Mouse (Mus musculus): ENCODE data around the gene Stxbp2. TPM values are rescaled to one million over a fixed set of nuclear protein-coding genes. Genes with fewer than 3 reads are reported as not detected.

The Stxbp2 gene
- polyA plus RNA-seq, 1 experiment, result 285 TPM

- no peak overlapping the region for H3K4me3 ChIP-seq (ENCODE audit: insufficient read depth, low read length)
- no peaks in the 10 kb centered on the region for H3K4me1 ChIP-seq (ENCODE audit: control insufficient read depth, insufficient read depth, low read length)
- H3K27ac ChIP-seq (ENCODE audit: insufficient read depth, low read length), result no peak overlapping the region
- TF ChIP-seq CTCF (IDR thresholded peaks at IDR 0.05; ENCODE audit: extremely low read depth, insufficient read depth, low read length), result no peak
- TF ChIP-seq POLR2A (IDR thresholded peaks at IDR 0.05; ENCODE audit: extremely low read depth, insufficient read depth, low read length), result no peak
These were observed 31.5 kb upstream of the Stxbp2 start for GRCm38 (mm10) chr8:3599219-3599618.

- TF ChIP-seq CTCF (IDR thresholded peaks at IDR 0.05; ENCODE audit: extremely low read depth, insufficient read depth, low read length) (no peak), POLR2A (IDR thresholded peaks at IDR 0.05; ENCODE audit: extremely low read depth, insufficient read depth, low read length) (no peak)
- no peaks in the 10 kb centered on the region for H3K4me1 ChIP-seq (ENCODE audit: control insufficient read depth, insufficient read depth, low read length)
- no peak overlapping the region for H3K4me3 ChIP-seq (ENCODE audit: insufficient read depth, low read length)
These were observed 30.4 kb upstream of the Stxbp2 start for GRCm38 (mm10) chr8:3600401-3600800.

GRCm38 (mm10) chr8:3603439-3603838 is 27.3 kb upstream of the Stxbp2 start:
- no peak overlapping the region for H3K27ac ChIP-seq (ENCODE audit: insufficient read depth, low read length)
- no peak overlapping the region for H3K4me3 ChIP-seq (ENCODE audit: insufficient read depth, low read length)
- TF ChIP-seq POLR2A (IDR thresholded peaks at IDR 0.05; ENCODE audit: extremely low read depth, insufficient read depth, low read length) (no peak), CTCF (IDR thresholded peaks at IDR 0.05; ENCODE audit: extremely low read depth, insufficient read depth, low read length) (no peak)
- H3K4me1 ChIP-seq (ENCODE audit: control insufficient read depth, insufficient read depth, low read length), result no peaks in the 10 kb centered on the region

More at GRCm38 (mm10) chr8:3600401-3600800, 30.4 kb upstream of the Stxbp2 start:
- H3K27ac ChIP-seq (ENCODE audit: insufficient read depth, low read length), result no peak overlapping the region

GRCm38 (mm10) chr8:3606593-3606992 is 24.2 kb upstream of the Stxbp2 start:
- no peak for TF ChIP-seq POLR2A (IDR thresholded peaks at IDR 0.05; ENCODE audit: extremely low read depth, insufficient read depth, low read length)
- no peak for TF ChIP-seq CTCF (IDR thresholded peaks at IDR 0.05; ENCODE audit: extremely low read depth, insufficient read depth, low read length)
- no peak overlapping the region for H3K4me3 ChIP-seq (ENCODE audit: insufficient read depth, low read length)
- H3K4me1 ChIP-seq (ENCODE audit: control insufficient read depth, insufficient read depth, low read length), result no peaks in the 10 kb centered on the region
- no peak overlapping the region for H3K27ac ChIP-seq (ENCODE audit: insufficient read depth, low read length)

- Histone ChIP-seq H3K27ac (ENCODE audit: insufficient read depth, low read length) (no peak overlapping the region), H3K4me3 (ENCODE audit: insufficient read depth, low read length) (no peak overlapping the region), H3K4me1 (ENCODE audit: control insufficient read depth, insufficient read depth, low read length) (no peaks in the 10 kb centered on the region)
- TF ChIP-seq CTCF (IDR thresholded peaks at IDR 0.05; ENCODE audit: extremely low read depth, insufficient read depth, low read length) (no peak), POLR2A (IDR thresholded peaks at IDR 0.05; ENCODE audit: extremely low read depth, insufficient read depth, low read length) (no peak)
These were observed 22.9 kb upstream of the Stxbp2 start for GRCm38 (mm10) chr8:3607822-3608221.

GRCm38 (mm10) chr8:3609046-3609815 is 21.5 kb upstream of the Stxbp2 start:
- Histone ChIP-seq H3K27ac (ENCODE audit: insufficient read depth, low read length) (0 out of 2 replicates have a peak overlapping the region, but pooled peaks have one; percentile 1), H3K4me1 (ENCODE audit: control insufficient read depth, insufficient read depth, low read length) (no peaks in the 10 kb centered on the region), H3K4me3 (ENCODE audit: insufficient read depth, low read length) (no peak overlapping the region)
- TF ChIP-seq CTCF (IDR thresholded peaks at IDR 0.05; ENCODE audit: extremely low read depth, insufficient read depth, low read length), result no peak
- TF ChIP-seq POLR2A (IDR thresholded peaks at IDR 0.05; ENCODE audit: extremely low read depth, insufficient read depth, low read length), result no peak

GRCm38 (mm10) chr8:3609816-3610150 is 21.0 kb upstream of the Stxbp2 start:
- Histone ChIP-seq H3K4me1 (ENCODE audit: control insufficient read depth, insufficient read depth, low read length) (no peaks in the 10 kb centered on the region), H3K4me3 (ENCODE audit: insufficient read depth, low read length) (no peak overlapping the region), H3K27ac (ENCODE audit: insufficient read depth, low read length) (no peak overlapping the region)
- TF ChIP-seq CTCF (IDR thresholded peaks at IDR 0.05; ENCODE audit: extremely low read depth, insufficient read depth, low read length) (no peak), POLR2A (IDR thresholded peaks at IDR 0.05; ENCODE audit: extremely low read depth, insufficient read depth, low read length) (no peak)

GRCm38 (mm10) chr8:3621199-3621970 is 9.4 kb upstream of the Stxbp2 start, which contains the start of the genes Xab2 and Pet100:
Gene Xab2, minus strand, starts transcription at chr8:3621316.
Gene Pet100, plus strand, starts transcription at chr8:3621548.
- no peak within 1 kb of the TSS for H3K27ac ChIP-seq (ENCODE audit: insufficient read depth, low read length)
- peak; percentile 72 for TF ChIP-seq POLR2A (IDR thresholded peaks at IDR 0.05; ENCODE audit: extremely low read depth, insufficient read depth, low read length)
- no peak for TF ChIP-seq CTCF (IDR thresholded peaks at IDR 0.05; ENCODE audit: extremely low read depth, insufficient read depth, low read length)

GRCm38 (mm10) chr8:3622119-3622518 is 8.6 kb upstream of the Stxbp2 start:
- no peak for TF ChIP-seq CTCF (IDR thresholded peaks at IDR 0.05; ENCODE audit: extremely low read depth, insufficient read depth, low read length)
- no peak for TF ChIP-seq POLR2A (IDR thresholded peaks at IDR 0.05; ENCODE audit: extremely low read depth, insufficient read depth, low read length)
- Histone ChIP-seq H3K27ac (ENCODE audit: insufficient read depth, low read length) (no peak overlapping the region), H3K4me1 (ENCODE audit: control insufficient read depth, insufficient read depth, low read length) (peaks cover 2% of the 10 kb centered on the region; the same call in 1 of the 2 replicates), H3K4me3 (ENCODE audit: insufficient read depth, low read length) (peak overlapping the region; percentile 67)

More at GRCm38 (mm10) chr8:3621199-3621970, 9.4 kb upstream of the Stxbp2 start, which contains the start of the genes Xab2 and Pet100:
- peaks cover 2% of the 10 kb centered on the region; the same call in 1 of the 2 replicates for H3K4me1 ChIP-seq (ENCODE audit: control insufficient read depth, insufficient read depth, low read length)
- H3K4me3 ChIP-seq (ENCODE audit: insufficient read depth, low read length), result peak within 1 kb of the TSS; percentile 67
